Mouse (Mus musculus) adrenal gland, adult (tissue): ENCODE results near the gene Sash1.
"Not testable (repeated sequence)": the region's sequence is repeated elsewhere in the genome, so short reads cannot be mapped to it uniquely, and the experiment has no call there.

Experiments
- DNase-seq, 2 experiments: peaks; one replicate each; pipeline ENCODE4 v3.0.0; 2022 to 2023; ENCODE audit warnings: low spot score in 1 of 2; ENCODE audit not compliant: inconsistent age in 2 of 2

Sash1 gene

GRCm38 (mm10) chr10:8761656-8762055 is 124.2 kb downstream of the Sash1 start:
- DNase-seq = no peak

DNA sequence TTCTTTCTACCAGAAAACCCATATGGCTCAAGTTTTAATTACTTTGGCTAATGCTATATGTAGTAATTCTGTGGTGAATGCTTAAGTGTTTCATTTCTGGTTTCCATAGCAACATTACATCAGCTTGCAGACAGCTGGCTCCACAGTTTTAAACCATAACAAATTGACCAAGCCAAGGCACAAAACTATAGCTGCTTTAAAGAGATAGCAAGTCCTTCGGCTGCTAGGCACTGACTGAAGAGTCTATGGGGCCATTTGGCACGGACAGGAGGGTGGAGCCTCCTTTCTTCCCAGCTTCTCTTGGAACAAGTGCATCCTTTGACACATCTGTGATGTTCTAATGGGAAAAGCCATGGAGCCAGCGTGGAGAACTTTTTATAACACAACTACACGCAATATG is 125.3 kb downstream of the Sash1 start:
- peak in 1 of 2 experiments; percentile 34 for DNase-seq

DNA sequence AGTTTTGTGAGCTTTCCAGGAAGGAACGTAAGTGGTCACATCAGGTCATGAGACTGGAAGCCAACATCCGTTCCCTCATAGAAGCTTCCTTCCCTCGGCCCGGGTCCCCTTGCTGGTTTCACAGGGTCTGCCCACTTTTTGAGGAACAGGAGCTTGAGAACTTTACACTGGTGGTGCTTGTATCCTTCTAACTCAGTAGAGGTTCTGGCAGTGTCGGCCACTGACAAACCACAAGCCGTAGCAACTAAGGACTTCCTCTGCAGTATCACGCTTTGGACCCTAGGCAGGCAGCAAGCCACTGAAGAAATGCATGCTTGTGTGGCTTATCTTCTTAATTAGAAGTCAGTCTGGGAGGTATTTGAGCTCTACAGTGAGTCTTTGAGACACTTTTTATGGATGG is 126.6 kb downstream of the Sash1 start:
- DNase-seq = peak; percentile 22 to 36

DNA sequence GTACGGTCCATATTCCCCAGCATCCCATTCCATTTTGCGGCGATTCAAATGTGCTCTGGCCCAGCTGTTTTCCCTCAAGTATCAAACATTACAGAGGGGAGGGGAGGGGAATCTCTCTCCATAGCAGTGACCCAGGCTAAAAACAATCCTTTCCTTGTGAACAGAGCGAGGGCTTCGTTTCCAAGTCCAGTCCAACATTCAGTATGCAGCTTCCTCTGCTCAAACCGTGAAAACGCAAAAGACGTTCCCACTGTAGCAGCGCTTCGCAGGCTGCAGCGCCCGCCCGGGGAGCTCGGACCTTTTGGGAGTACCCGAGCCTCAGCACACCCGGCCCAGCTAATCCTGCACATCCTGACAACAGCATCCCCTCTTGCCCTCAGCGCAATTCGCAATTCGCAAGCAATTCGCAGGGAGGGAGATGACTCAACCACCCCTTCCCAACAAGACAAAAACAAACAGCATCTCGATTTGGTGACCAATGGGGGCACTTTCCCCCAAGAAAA is 128.4 kb downstream of the Sash1 start:
- no peak for DNase-seq

GRCm38 (mm10) chr10:8756604-8757354 is 129.1 kb downstream of the Sash1 start:
- peak in 1 of 2 experiments; percentile 66 for DNase-seq

GRCm38 (mm10) chr10:8753377-8753776 is 132.5 kb downstream of the Sash1 start:
- DNase-seq = peak in 1 of 2 experiments; percentile 23

DNA sequence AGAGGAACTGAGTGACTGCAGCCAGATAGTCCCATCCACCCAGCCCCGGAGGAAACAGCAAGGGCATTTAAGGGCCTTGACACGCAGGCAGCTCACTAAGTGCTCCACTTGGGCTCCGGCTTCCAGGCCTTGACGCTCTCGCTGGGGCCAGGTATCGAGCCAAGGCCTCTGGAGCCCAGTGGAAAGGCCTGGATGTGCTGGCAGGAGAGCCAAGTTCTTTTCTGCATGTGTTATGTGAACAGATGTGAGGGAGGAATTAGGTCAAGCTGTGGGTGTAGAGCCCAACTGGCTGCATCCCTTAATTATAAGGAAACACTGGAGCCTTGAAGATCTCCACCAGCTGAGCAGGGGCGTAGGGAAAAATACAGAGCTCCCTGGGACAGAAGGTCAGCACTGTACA is 133.4 kb downstream of the Sash1 start:
- DNase-seq = peak; percentile 60 to 90

DNA sequence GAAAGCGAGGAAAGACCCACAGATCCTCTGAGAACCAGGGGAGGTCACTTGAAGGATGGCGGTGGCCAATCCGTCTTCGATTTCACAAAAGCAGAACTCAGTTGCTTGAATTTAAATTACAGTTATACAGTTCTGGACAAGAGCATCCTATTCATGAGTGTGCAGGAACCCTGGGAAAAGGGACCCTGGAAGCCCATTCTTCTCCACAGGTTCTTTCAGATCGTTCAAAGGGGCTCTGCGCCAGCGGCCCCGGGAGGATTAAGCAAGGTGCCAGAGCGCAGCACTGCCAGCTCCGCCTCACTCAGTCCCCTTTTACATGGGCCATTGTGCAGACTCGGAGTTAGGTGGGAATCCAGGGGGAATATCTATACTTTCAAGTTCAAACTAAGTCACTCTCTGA is 136.3 kb downstream of the Sash1 start:
- DNase-seq = no peak

DNA sequence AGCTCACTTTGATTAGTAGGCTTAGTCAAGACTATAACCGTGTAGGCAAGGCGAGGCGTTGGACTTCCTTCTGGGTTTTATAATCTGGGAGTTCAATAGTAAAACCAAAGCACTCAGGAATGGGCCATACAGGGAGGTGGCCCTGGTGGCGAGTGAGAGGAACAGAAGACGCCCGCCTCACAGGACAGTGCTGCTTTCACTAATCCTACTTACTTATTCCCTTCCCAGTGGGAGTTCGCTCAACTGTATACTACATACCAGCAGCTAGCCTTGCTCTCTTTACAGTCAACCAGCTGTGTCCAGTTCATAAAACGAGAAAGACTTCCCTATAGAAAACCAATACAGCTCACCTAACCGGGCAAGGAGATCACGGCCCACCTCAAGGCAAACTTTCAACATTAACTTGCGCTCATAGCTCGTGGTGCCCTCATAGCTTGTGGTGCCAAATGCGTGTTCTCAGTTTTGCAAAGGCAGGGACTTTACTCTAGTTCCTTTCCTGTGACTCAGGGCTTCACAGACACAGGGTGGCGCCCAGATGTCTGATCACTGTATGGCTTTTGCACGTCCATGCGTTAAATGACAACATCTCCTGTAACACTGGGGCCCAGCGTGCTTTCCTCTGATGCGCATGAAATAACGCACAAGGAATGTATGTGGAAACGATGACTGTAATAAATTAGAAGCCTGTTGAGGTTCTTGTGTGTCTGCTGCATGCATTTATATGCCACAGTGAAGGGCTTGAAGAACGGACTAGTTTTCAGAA is 138.2 kb downstream of the Sash1 start:
- no peak for DNase-seq

DNA sequence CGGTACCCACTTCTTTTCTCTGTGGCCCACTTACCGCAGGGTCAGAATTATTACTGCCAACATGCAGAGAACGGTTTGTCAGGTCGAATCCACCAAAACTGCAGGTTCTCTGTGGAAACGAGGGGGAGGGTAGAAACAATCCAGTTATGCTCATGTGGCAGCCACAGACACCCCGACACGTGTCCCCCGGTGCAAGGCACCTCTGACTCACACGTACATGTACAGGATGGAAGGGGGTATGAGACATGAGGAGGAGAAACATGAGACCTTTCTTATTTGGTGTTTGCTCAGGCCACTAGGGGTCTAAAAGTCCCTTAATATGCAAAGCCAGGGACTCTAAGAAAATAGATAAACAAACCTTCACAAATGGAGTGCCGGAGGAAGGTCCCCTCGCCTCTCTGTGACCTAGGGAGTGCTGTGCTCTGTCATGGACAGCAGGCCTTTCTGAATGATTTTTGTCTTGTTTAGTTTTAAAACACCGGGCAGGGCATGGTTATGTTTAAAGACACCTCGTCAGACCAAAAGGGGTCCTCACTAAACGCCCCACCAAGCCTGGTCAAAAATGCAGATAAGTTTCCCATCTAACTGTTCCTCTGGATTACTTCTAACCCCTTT is 139.7 kb downstream of the Sash1 start:
- DNase-seq = no peak

GRCm38 (mm10) chr10:8742872-8743271 is 143.0 kb downstream of the Sash1 start:
- DNase-seq = peak; percentile 60 to 89

DNA sequence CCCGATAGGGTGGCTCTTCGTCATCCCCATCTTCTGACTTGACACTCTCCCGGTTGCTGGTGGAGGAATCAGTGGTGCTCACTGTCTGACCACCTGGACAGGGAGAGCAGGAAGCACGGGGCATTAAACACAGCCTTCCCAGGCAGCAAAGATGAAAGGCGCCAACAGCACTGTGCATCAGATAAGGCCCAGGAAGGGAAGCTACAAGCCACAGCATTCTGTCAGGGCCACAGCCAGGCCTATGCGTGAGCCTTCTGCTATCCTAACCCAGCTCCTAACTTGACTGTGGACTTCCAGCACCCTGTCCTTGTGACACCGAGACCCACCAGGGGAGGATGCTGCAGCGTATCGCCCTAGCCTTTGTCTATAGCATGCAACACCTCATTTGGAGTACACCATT is 144.4 kb downstream of the Sash1 start:
- DNase-seq = no peak

GRCm38 (mm10) chr10:8740797-8741196 is 145.1 kb downstream of the Sash1 start:
- no peak for DNase-seq

DNA sequence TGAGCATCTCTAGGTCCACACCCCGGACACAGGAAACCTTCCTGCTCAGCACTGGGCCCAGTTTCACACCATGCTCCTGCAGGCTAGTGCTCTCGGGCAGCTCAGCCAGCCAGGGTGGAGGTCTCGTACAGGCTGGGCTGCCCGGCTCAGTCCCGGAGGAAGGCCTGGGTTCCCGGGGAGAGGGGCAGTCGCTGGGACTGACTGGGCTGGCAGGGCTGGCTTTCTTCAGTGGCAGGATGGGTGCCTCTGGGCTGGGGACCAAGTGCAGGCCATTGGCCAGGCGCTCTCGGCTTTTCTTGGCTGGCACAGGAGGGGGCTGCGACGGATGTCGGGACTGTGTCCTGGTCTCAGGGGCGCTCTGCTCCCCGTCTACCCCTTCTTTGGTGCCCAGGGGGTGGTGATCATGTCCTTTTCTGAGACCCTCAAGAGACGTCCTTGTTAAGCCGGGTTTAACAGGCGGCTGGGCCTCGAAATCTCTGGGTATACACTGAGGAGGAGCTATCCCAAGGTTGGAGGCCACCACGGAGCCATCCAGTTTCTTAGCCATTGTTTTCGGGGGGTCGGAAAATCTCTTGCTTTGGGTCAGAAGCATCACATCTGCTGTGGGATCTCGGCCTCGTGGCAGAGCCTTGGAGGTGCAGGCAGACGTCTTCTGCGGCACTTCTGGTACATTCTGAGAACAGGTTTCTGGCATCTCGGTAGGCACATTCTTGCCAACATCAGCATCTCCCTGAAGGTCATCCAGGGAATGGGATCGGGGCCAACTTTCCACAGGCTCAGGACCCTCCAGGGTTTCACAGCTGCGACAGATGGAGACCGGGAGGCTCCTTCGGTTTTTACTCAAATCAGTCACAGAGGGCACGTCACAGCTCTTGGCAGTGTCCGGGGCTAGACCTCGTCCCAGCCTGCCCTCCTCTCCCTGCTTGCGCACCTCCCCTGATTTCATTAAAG is 156.2 kb downstream of the Sash1 start:
- DNase-seq = no peak

- DNase-seq = no peak
Observed at GRCm38 (mm10) chr10:8719345-8719744, 166.5 kb downstream of the Sash1 start.

DNA sequence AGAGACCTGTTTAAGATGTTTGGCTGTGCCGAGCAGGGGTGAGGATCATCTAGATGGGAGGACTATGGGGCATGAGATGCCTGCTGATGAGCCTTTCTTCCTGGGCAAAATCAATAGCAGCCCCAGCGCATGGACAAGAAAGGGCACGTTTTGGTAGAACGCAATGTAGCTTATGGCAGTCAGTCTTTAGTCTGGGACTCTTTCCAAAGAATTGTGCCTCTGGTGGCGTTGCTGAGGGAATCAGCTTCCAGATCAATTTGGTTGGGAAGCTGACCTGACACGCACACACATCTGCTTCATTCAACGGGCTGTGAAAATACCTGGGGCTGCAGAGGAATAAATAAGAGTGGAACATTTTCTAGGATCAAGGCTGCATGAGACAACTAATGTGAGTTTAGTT is 167.0 kb downstream of the Sash1 start:
- DNase-seq = no peak

- DNase-seq = no peak
Observed at GRCm38 (mm10) chr10:8717171-8717570, 168.7 kb downstream of the Sash1 start.

- peak; percentile 64 to 91 for DNase-seq
Observed at GRCm38 (mm10) chr10:8715679-8716284, 170.1 kb downstream of the Sash1 start.

GRCm38 (mm10) chr10:8696636-8697035 is 189.2 kb downstream of the Sash1 start:
- not testable (repeated sequence) for DNase-seq

DNA sequence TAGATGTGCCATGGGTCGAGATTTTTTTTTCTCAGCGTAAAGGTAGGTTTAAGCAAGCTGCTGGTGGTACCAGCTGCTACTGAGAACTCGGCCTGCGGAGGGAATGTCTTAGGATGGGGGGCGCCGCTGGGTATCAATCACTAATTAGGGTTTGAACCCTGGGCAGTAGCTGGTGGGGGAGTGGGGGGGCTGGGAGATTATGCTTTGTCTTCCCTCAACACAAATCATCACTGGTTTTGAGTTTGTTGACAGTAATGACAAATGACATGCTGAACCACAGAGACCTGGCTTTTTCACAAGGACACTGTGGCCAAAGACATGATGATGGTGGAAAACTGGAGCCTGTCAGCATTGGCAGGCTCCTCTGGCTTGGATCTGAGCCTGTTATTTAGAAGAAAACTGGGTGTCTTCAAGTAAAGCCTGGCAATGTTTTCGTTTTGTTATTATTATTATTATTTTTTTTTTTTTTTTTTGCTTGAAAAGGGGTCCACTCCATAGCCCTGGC is 191.8 kb downstream of the Sash1 start:
- DNase-seq = no peak
